Mouse (Mus musculus) heart, embryonic 16.5 days (tissue): ENCODE data around the gene Gse1. TPM values are rescaled to one million over a fixed set of nuclear protein-coding genes. Genes with fewer than 3 reads are reported as not detected.

Experiments used
- ATAC-seq: fragments of 200-750 bp; cut with Nextera tagmentation; replicated peaks from 2 replicates; pipeline ENCODE4 v1.8.0; 2017; ENCODE audit warnings: moderate number of reproducible peaks; ENCODE audit not compliant: insufficient read depth, low FRiP score; ENCODE audit errors: extremely low read depth
- H3K27ac ChIP-seq: fragments of 300-500 bp; sonication (generic); 2 replicates; pipeline ENCODE4 v1.5.1; 2014; ENCODE audit warnings: mild to moderate bottlenecking, low read length, control low read depth, moderate library complexity
- H3K27me3 ChIP-seq: fragments of 300-500 bp; sonication (generic); 2 replicates; pipeline ENCODE4 v1.6.1; 2014; ENCODE audit warnings: low read length, mixed read lengths; ENCODE audit not compliant: control insufficient read depth, insufficient read depth
- H3K36me3 ChIP-seq: fragments of 300-500 bp; sonication (generic); 2 replicates; pipeline ENCODE4 v1.6.1; 2014; ENCODE audit not compliant: control insufficient read depth, insufficient read depth
- H3K4me1 ChIP-seq: fragments of 300-500 bp; sonication (generic); 2 replicates; pipeline ENCODE4 v1.6.1; 2014; ENCODE audit warnings: low read length, mixed read lengths; ENCODE audit not compliant: control insufficient read depth, insufficient read depth
- H3K4me2 ChIP-seq: fragments of 300-500 bp; sonication (generic); 2 replicates; pipeline ENCODE4 v1.6.1; 2014; ENCODE audit warnings: low read depth, mild to moderate bottlenecking, control low read depth, low read length
- H3K4me3 ChIP-seq: fragments of 300-500 bp; sonication (generic); 2 replicates; pipeline ENCODE4 v1.5.1; 2014; ENCODE audit warnings: mild to moderate bottlenecking, control low read depth, low read length
- H3K9ac ChIP-seq: fragments of 300-500 bp; sonication (generic); 2 replicates; pipeline ENCODE4 v1.6.1; 2014; ENCODE audit warnings: low read length, control low read depth
- H3K9me3 ChIP-seq: fragments of 300-500 bp; sonication (generic); replicated peaks from 2 replicates; pipeline ENCODE4 v1.6.1; 2016; ENCODE audit warnings: low read length; ENCODE audit not compliant: control insufficient read depth
- WGBS: fragments of 180-500 bp; shearing (Covaris S2); extraction: QIAGEN DNeasy Blood & Tissue Kit; methylation state at CpG from one replicate; pipeline ENCODE4 v1.1.7; 2014; 5-methylcytosine and 5-hydroxymethylcytosine counted together
- polyA plus RNA-seq: library from polyadenylated mRNA; unstranded; fragments of >200 nt; fragmentation: Nextera tagmentation; extraction: Ambion mirVana; gene quantifications from 2 replicates; pipeline ENCODE4 v1.2.1, GENCODE M21; 2015

The Gse1 gene
- polyA plus RNA-seq, 1 experiment from 2014 or later: 7.7 TPM

DNA sequence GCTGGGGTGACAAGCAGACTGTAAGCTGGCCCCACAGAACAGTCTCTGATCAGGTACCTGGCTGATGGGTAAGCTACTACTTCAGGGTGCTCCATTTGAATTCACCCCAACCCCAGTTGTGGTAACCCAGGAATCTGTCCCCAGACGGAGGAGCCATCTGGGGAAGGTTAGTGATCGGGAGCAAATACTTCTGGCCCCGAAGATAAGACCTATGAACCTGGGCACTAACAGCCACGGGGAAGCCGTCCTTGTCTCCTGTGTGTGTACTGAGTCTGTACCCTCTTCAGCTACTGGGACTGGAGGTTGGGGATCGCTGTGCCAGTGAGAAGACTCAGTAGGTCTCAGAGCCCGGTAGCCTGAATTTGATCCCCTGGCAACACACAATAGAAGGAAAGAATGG, 173.5 kb downstream of the Gse1 start:
- Histone ChIP-seq H3K9ac (no peak overlapping the region), H3K27me3 (no peaks in the 10 kb centered on the region), H3K9me3 (no peaks in the 10 kb centered on the region), H3K36me3 (no peaks in the 10 kb centered on the region), H3K4me2 (no peak overlapping the region), H3K4me3 (no peak overlapping the region), H3K4me1 (peaks cover 8% of the 10 kb centered on the region), H3K27ac (no peak overlapping the region)
- no peak for ATAC-seq
- WGBS: 84% methylated on average over 7 of the region's 7 CpGs

DNA sequence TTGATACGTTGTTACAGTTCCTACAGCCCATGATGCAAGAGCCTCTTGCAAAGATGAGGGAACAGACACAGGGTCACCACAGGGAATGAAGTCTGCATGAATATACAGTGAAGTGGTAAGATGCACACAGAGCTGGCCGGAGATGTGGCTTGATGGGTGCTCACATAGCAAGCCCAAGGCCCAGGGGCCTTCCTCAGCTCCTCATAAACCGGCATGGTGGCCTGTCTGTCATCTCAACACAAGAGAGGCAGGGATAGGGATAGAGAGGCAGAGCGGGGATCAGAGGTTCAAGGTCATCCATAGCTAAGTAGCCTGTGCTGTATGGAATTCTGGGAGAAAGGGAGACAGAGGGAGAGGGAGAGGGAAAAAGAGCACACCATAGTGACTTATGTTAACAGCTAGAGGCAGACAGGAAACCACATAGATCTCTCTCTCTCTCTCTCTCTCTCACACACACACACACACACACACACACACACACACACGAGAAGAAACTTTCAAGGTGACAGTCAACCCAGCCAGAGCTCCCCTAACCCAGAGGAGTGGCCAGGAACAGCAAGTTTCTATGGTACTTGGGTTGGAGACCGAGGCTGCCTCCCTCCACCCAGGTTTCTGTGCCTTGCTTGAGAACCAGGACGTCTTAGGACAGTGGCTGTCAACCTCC, 175.5 kb downstream of the Gse1 start:
- Histone ChIP-seq H3K4me1 (peaks cover 5% of the 10 kb centered on the region; the same call in 1 of the 2 replicates), H3K4me2 (no peak overlapping the region), H3K27me3 (no peaks in the 10 kb centered on the region), H3K27ac (no peak overlapping the region), H3K9ac (no peak overlapping the region), H3K36me3 (no peaks in the 10 kb centered on the region), H3K4me3 (no peak overlapping the region), H3K9me3 (no peaks in the 10 kb centered on the region)
- 75% methylated on average over 7 of the region's 7 CpGs for WGBS
- no peak for ATAC-seq

- Histone ChIP-seq H3K27ac (no peak overlapping the region), H3K4me1 (peaks cover 8% of the 10 kb centered on the region; the same call in 1 of the 2 replicates), H3K4me3 (no peak overlapping the region), H3K36me3 (no peaks in the 10 kb centered on the region), H3K9me3 (no peaks in the 10 kb centered on the region), H3K4me2 (no peak overlapping the region), H3K27me3 (no peaks in the 10 kb centered on the region), H3K9ac (no peak overlapping the region)
- no peak for ATAC-seq
- whole genome bisulfite sequencing: 68% methylated on average over 7 of the region's 7 CpGs
These were observed 176.4 kb downstream of the Gse1 start for GRCm38 (mm10) chr8:120404609-120405036.

- no peaks in the 10 kb centered on the region for H3K36me3 ChIP-seq
- H3K27me3 ChIP-seq: no peaks in the 10 kb centered on the region
- no peak overlapping the region for H3K9ac ChIP-seq
- 88% methylated on average over 12 of the region's 12 CpGs for WGBS
- no peaks in the 10 kb centered on the region for H3K9me3 ChIP-seq
- H3K4me2 ChIP-seq: no peak overlapping the region
- peaks cover 8% of the 10 kb centered on the region; the same call in 1 of the 2 replicates for H3K4me1 ChIP-seq
- H3K4me3 ChIP-seq: no peak overlapping the region
- no peak overlapping the region for H3K27ac ChIP-seq
- ATAC-seq: no peak
These were observed 177.9 kb downstream of the Gse1 start for GRCm38 (mm10) chr8:120406008-120406632.

- H3K9me3 ChIP-seq: no peaks in the 10 kb centered on the region
- no peaks in the 10 kb centered on the region for H3K36me3 ChIP-seq
- H3K27me3 ChIP-seq: no peaks in the 10 kb centered on the region
- H3K4me1 ChIP-seq: peaks cover 12% of the 10 kb centered on the region; the same call in 1 of the 2 replicates
- WGBS: 21% methylated on average over 9 of the region's 9 CpGs
- no peak overlapping the region for H3K27ac ChIP-seq
- no peak overlapping the region for H3K9ac ChIP-seq
- ATAC-seq: no peak
- no peak overlapping the region for H3K4me3 ChIP-seq
- no peak overlapping the region for H3K4me2 ChIP-seq
These were observed 179.5 kb downstream of the Gse1 start for GRCm38 (mm10) chr8:120407701-120408240.

DNA sequence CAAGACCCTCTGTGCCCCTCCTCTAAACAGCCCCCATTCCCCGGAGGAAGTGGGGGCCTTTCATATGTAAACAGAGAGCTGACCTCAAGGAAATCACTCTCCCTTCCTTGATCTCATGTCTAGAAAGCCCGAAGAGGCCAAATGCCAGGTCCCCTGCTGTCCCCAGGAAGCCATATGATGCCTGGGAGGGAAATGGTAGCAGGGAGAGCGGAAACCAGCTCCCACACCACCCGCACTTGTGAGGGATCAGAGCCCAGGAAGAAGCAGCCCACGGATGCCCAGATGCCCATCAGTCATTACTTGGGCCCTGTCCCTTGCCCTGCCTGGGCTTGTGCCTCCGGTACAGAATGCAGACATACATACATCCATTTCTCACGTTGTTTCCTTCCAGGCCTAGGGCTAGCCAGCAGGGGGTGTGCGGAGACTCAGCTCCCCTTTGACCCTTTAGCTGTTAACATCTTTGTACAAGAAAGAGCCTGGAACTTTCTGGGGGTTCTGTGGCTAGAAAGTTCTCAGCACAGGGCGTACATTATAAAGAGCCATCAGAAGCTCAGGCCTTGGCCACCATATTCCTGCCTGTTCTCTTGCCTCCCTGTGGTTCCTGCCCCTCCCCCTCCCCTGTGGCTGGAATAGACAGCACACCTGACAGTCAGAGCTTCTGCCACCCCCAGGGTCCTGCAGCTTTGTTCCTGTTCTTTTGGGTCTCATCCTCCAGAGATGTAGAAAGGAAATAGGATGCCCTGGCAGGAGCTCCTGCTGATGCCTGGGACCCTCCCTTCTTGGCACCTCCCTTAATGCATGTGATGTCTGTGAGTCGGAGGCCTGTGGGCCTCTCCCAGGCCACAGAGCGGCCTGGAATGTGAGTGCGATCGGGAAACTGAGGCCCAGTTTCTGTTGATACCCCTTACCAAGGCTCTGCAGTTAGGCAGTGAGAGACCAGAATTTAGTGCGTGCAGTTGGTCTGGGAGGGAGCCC, 180.3 kb downstream of the Gse1 start:
- Histone ChIP-seq H3K9ac (no peak overlapping the region), H3K9me3 (no peaks in the 10 kb centered on the region), H3K36me3 (no peaks in the 10 kb centered on the region), H3K4me3 (no peak overlapping the region), H3K4me2 (no peak overlapping the region), H3K4me1 (peaks cover 12% of the 10 kb centered on the region; the same call in 1 of the 2 replicates), H3K27me3 (no peaks in the 10 kb centered on the region), H3K27ac (peak overlapping the region; percentile 11; the same call in 1 of the 2 replicates)
- WGBS: 51% methylated on average over 14 of the region's 14 CpGs
- ATAC-seq: no peak

DNA sequence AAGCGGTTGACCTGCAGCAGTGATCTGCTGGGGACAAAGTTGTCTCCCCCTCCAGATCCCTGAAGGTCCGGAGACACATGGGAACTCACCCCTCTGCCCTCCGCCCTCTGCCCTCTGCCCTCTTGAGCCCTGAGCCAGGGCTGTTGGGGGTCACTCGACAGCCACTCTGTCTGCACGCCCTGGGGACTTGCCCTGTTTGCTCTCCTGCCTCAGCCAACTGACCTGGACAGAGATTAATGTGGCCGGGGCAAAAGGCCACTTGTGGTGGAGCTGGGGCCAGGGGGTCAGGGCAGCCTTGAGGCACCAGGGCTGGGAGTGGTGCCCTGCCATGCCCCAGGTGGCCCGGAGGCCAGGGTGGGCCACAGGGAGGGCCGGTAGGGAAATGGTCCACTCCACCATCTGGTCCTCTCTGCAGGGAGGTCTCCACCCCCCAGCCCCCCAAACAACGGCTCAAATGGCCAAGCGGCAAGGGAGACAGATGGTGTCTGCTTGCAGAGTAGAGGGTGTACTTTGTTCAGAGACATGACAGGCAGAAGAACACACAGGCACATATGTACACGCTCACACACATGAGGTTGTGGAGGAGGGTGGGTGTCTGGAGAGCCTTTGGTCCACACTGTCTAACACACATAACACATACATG, 181.2 kb downstream of the Gse1 start:
- Histone ChIP-seq H3K4me1 (peaks cover 12% of the 10 kb centered on the region; the same call in 1 of the 2 replicates), H3K4me2 (no peak overlapping the region), H3K9me3 (no peaks in the 10 kb centered on the region), H3K36me3 (no peaks in the 10 kb centered on the region), H3K27me3 (no peaks in the 10 kb centered on the region), H3K4me3 (no peak overlapping the region), H3K9ac (no peak overlapping the region), H3K27ac (no peak overlapping the region)
- WGBS: 63% methylated on average over 11 of the region's 11 CpGs
- ATAC-seq: no peak

DNA sequence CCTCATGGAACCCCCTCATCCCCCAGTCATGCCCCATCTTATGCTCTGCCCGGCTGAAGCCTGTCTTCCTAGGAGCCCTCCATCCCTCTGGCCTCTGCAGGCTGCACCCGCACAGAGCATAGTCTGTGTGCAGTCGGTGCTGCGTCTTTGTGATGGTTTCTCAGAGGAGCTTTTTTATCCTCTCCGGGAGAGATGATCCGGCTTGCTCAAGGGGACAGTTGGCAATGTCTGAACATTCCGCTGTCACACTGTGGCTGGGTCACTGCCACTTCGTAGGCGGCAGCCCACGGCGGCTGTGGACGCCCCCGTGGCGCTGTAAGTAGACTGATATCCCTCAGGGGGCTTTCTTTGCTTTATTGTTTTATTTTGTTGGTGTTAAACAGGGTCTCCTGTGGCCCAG, 182.8 kb downstream of the Gse1 start:
- Histone ChIP-seq H3K36me3 (no peaks in the 10 kb centered on the region), H3K9ac (no peak overlapping the region), H3K9me3 (no peaks in the 10 kb centered on the region), H3K27ac (no peak overlapping the region), H3K27me3 (no peaks in the 10 kb centered on the region), H3K4me3 (no peak overlapping the region), H3K4me1 (peaks cover 14% of the 10 kb centered on the region), H3K4me2 (no peak overlapping the region)
- 81% methylated on average over 14 of the region's 14 CpGs for WGBS
- ATAC-seq: no peak
